15 mouse cellular contexts compared by ENCODE assay signal in genomic region chr12:33411580-33412151, GRCm38 (mm10). TPM values are rescaled to one million over a fixed set of nuclear protein-coding genes. Genes with fewer than 3 reads are reported as not detected.
DNase-seq lines count a peak whose midpoint lies in the region; ATAC-seq and TF ChIP-seq lines count a peak whose summit lies in the region.
"Had no signal": no experiment of that assay in that cellular context is flagged by ENCODE, and none has a peak within 500 bp of the region (broad histone marks: within the 10 kb centered on the region; RNA-seq: fewer than 3 reads in every experiment).

No protein-coding gene starts in this region.

- ATAC-seq in hindbrain, embryonic 14.5 days (ENCODE audit: low FRiP score), result no peak
- no peak for ATAC-seq in hindbrain, embryonic 11.5 days (ENCODE audit: low FRiP score)
- ATAC-seq in CD4-positive, CD25-positive, alpha-beta regulatory T cell, adult 4 months, result peak; percentile 83
- ATAC-seq: hindbrain, embryonic 16.5 days had no signal

- no peak overlapping the region for H3K9ac ChIP-seq in hindbrain, embryonic 14.5 days
- no peak overlapping the region for H3K9ac ChIP-seq in hindbrain, embryonic 11.5 days (ENCODE audit: low read depth, low read length)
- H3K9ac ChIP-seq: neural tube, embryonic 13.5 days had no signal

- TF ChIP-seq CTCF in cerebellum, adult 2 months (IDR thresholded peaks at IDR 0.05; ENCODE audit: borderline replicate concordance, insufficient read depth, low read depth, low read length), result no peak

- H3K27me3 ChIP-seq in hindbrain, embryonic 14.5 days (ENCODE audit: control insufficient read depth, insufficient read depth, low read length), result no peaks in the 10 kb centered on the region
- H3K27me3 ChIP-seq in hindbrain, embryonic 11.5 days (ENCODE audit: control insufficient read depth, insufficient read depth, low read length), result no peaks in the 10 kb centered on the region
- H3K27me3 ChIP-seq in cerebellum, adult 2 months (ENCODE audit: control insufficient read depth, insufficient read depth, low read length), result no peaks in the 10 kb centered on the region
- H3K27me3 ChIP-seq: neural tube, embryonic 13.5 days had no signal

- WGBS in hindbrain, embryonic 14.5 days, result 56% methylated on average over 6 of the region's 6 CpGs
- 53% methylated on average over 6 of the region's 6 CpGs for WGBS in hindbrain, embryonic 11.5 days
- 62% methylated on average over 6 of the region's 6 CpGs for WGBS in cerebellum, adult 2 months

- TF ChIP-seq POLR2A in cerebellum, adult 2 months (IDR thresholded peaks at IDR 0.05; ENCODE audit: borderline replicate concordance, insufficient read depth, low read length), result no peak

- DNase-seq in hindbrain, embryonic 14.5 days (ENCODE audit: low spot score), result peak; percentile 32
- DNase-seq in hindbrain, embryonic 11.5 days (ENCODE audit: low spot score), result no peak
- peak; percentile 40 for DNase-seq in 3T3-L1 (ENCODE audit: low read depth, low spot score)
- DNase-seq in induced T-regulatory cell, adult 2 months (ENCODE audit: low read depth), result peak; percentile 42
- DNase-seq in cerebellum, adult 11-12 months, result no peak
- DNase-seq in gastrocnemius, postnatal 25 days, result no peak
- DNase-seq in cerebellum, adult 2 months, result no peak
- DNase-seq: adrenal gland, postnatal 36 days; kidney, postnatal 4 days had no signal

- H3K27ac ChIP-seq in hindbrain, embryonic 14.5 days, result no peak overlapping the region
- no peak overlapping the region for H3K27ac ChIP-seq in hindbrain, embryonic 11.5 days (ENCODE audit: low read depth, low read length)
- H3K27ac ChIP-seq in cerebellum, adult 2 months (ENCODE audit: insufficient read depth, low read length), result no peak overlapping the region
- H3K27ac ChIP-seq: macrophage; neural tube, embryonic 13.5 days had no signal

- H3K4me3 ChIP-seq in hindbrain, embryonic 14.5 days (replicated peaks; ENCODE audit: low read length), result no peak overlapping the region
- H3K4me3 ChIP-seq in hindbrain, embryonic 11.5 days (ENCODE audit: low read depth, low read length), result no peak overlapping the region
- H3K4me3 ChIP-seq in cerebellum, adult 2 months (replicated peaks; ENCODE audit: insufficient read depth, low read depth, low read length), result no peak overlapping the region
- H3K4me3 ChIP-seq: erythroblast, embryonic 14.5 days; neural tube, embryonic 13.5 days had no signal

- no peaks in the 10 kb centered on the region for H3K36me3 ChIP-seq in hindbrain, embryonic 14.5 days (replicated peaks; ENCODE audit: control insufficient read depth, insufficient read depth)
- no peaks in the 10 kb centered on the region for H3K36me3 ChIP-seq in hindbrain, embryonic 11.5 days (ENCODE audit: control insufficient read depth, insufficient read depth, low read length)
- H3K36me3 ChIP-seq: neural tube, embryonic 13.5 days had no signal

- no peaks in the 10 kb centered on the region for H3K4me1 ChIP-seq in hindbrain, embryonic 14.5 days (replicated peaks; ENCODE audit: control insufficient read depth, insufficient read depth, low read length)
- H3K4me1 ChIP-seq in hindbrain, embryonic 11.5 days (replicated peaks; ENCODE audit: control insufficient read depth, insufficient read depth, low read length), result no peaks in the 10 kb centered on the region
- no peaks in the 10 kb centered on the region for H3K4me1 ChIP-seq in cerebellum, adult 2 months (ENCODE audit: control insufficient read depth, insufficient read depth, low read length)
- H3K4me1 ChIP-seq: neural tube, embryonic 13.5 days had no signal

- no peak overlapping the region for H3K4me2 ChIP-seq in hindbrain, embryonic 14.5 days (replicated peaks)
- no peak overlapping the region for H3K4me2 ChIP-seq in hindbrain, embryonic 11.5 days (replicated peaks; ENCODE audit: low read depth, low read length)
- H3K4me2 ChIP-seq: neural tube, embryonic 13.5 days had no signal

- H3K9me3 ChIP-seq in hindbrain, embryonic 14.5 days (ENCODE audit: control insufficient read depth, low read length), result no peaks in the 10 kb centered on the region
- no peaks in the 10 kb centered on the region for H3K9me3 ChIP-seq in hindbrain, embryonic 11.5 days (ENCODE audit: control insufficient read depth, low read length)
- H3K9me3 ChIP-seq: neural tube, embryonic 13.5 days had no signal

RNA-seq across cellular contexts. Expression of gene Efcab10, which starts 17.0 kb away (rescaled TPM):
- polyA plus RNA-seq in hindbrain, embryonic 14.5 days (2014; fragmentation: Nextera tagmentation; extraction: Ambion mirVana), result 4.3 and 5.9 TPM in 2 replicates
- polyA plus RNA-seq in hindbrain, embryonic 11.5 days (2014; fragmentation: Nextera tagmentation; extraction: Ambion mirVana), result 2.1 and 2.3 TPM in 2 replicates
- not detected for polyA plus RNA-seq in CD4-positive, CD25-positive, alpha-beta regulatory T cell, adult 4 months (2017; shearing (Covaris generic))
- not detected for total RNA-seq in gastrocnemius, postnatal 25 days (2021)
- 0.95 and 1.5 TPM in 2 replicates for polyA plus RNA-seq in cerebellum, adult 2 months (2012; rRNA removed)
- total RNA-seq: granulocyte monocyte progenitor cell, adult 5-6 weeks had no signal
- polyA plus RNA-seq: erythroblast, embryonic 14.5 days; macrophage had no signal

RNA-seq across cellular contexts. Expression of gene Twistnb, which starts 17.8 kb away (rescaled TPM):
- 47.5 and 51.0 TPM in 2 replicates for polyA plus RNA-seq in hindbrain, embryonic 14.5 days (2014; fragmentation: Nextera tagmentation; extraction: Ambion mirVana)
- polyA plus RNA-seq in hindbrain, embryonic 11.5 days (2014; fragmentation: Nextera tagmentation; extraction: Ambion mirVana), result 43.5 and 47.5 TPM in 2 replicates
- 10 to 100 TPM; 20.9 to 40.3 TPM for polyA plus RNA-seq in CD4-positive, CD25-positive, alpha-beta regulatory T cell, adult 4 months (2017; shearing (Covaris generic))
- total RNA-seq in gastrocnemius, postnatal 25 days (2021), result 1 to 10 TPM; 7.2 to 9.5 TPM
- polyA plus RNA-seq in cerebellum, adult 2 months (2012; rRNA removed), result 8.4 and 9.3 TPM in 2 replicates

Comparison
In these comparisons a context has a peak if more than half of its experiments do, and no peak if none do; other contexts are left out.
1. DNase-seq: peak in hindbrain, embryonic 14.5 days (single experiment), 3T3-L1 (single experiment) and induced T-regulatory cell, adult 2 months (single experiment); none in hindbrain, embryonic 11.5 days (single experiment), cerebellum, adult 11-12 months (single experiment), gastrocnemius, postnatal 25 days (single experiment) and cerebellum, adult 2 months (0 of 2).